In genomic region chr5:146926673-146927072, GRCm38 (mm10) we compare ENCODE assay signal across 23 mouse cellular contexts.
"Had no signal": no experiment of that assay in that cellular context is flagged by ENCODE, and none has a peak within 500 bp of the region (broad histone marks: within the 10 kb centered on the region; RNA-seq: fewer than 3 reads in every experiment).

No protein-coding gene starts in this region.

- H3K9ac ChIP-seq: liver, postnatal 0 days; lung, embryonic 15.5 days; midbrain, embryonic 12.5 days; neural tube, embryonic 13.5 days; neural tube, embryonic 15.5 days had no signal

- H3K27ac ChIP-seq: lung, embryonic 15.5 days; macrophage; midbrain, embryonic 10.5 days; midbrain, embryonic 12.5 days; neural tube, embryonic 13.5 days; neural tube, embryonic 15.5 days had no signal

- H3K4me1 ChIP-seq: lung, embryonic 15.5 days; megakaryocyte, embryonic 14.5 days; midbrain, embryonic 10.5 days; midbrain, embryonic 12.5 days; neural tube, embryonic 13.5 days; neural tube, embryonic 15.5 days had no signal

- H3K9me3 ChIP-seq: lung, embryonic 15.5 days; midbrain, embryonic 10.5 days; midbrain, embryonic 12.5 days; neural tube, embryonic 13.5 days; neural tube, embryonic 15.5 days had no signal

- DNase-seq: liver, postnatal 0 days; lung, adult 2 months; lung, postnatal 14 days; lung, postnatal 36 days; midbrain, embryonic 14.5 days; retina, postnatal 1 day; right cerebral cortex, adult 18-20 months; right cerebral cortex, postnatal 25 days; right cerebral cortex, postnatal 4 days; spleen, adult 18-20 months; thymus, adult 18-20 months; thymus, postnatal 14 days; thymus, postnatal 36 days had no signal

- ATAC-seq: liver, postnatal 0 days; lung, postnatal 0 days; midbrain, embryonic 16.5 days had no signal

- H3K4me3 ChIP-seq: lung, embryonic 15.5 days; megakaryocyte, embryonic 14.5 days; midbrain, embryonic 10.5 days; midbrain, embryonic 12.5 days; myocyte; neural tube, embryonic 13.5 days; neural tube, embryonic 15.5 days had no signal

- H3K27me3 ChIP-seq: lung, embryonic 15.5 days; midbrain, embryonic 12.5 days; neural tube, embryonic 13.5 days; neural tube, embryonic 15.5 days had no signal

- H3K4me2 ChIP-seq: lung, embryonic 15.5 days; midbrain, embryonic 12.5 days; neural tube, embryonic 13.5 days; neural tube, embryonic 15.5 days had no signal

- H3K36me3 ChIP-seq: lung, embryonic 15.5 days; midbrain, embryonic 10.5 days; midbrain, embryonic 12.5 days; neural tube, embryonic 13.5 days; neural tube, embryonic 15.5 days had no signal
